Mouse (Mus musculus) C2C12 (cell line): Measurements from ENCODE around the gene Aldh9a1. TPM values are rescaled to one million over a fixed set of nuclear protein-coding genes. Genes with fewer than 3 reads are reported as not detected.
A peak's percentile ranks its signal among the peaks of the same experiment; 100 is the strongest.

Experiments used
- H3K27me3 ChIP-seq: one replicate; pipeline ENCODE4 v1.6.1; 2011; ENCODE audit not compliant: control insufficient read depth, insufficient read depth, insufficient read length
- H3K36me3 ChIP-seq: one replicate; pipeline ENCODE4 v1.6.1; 2011; ENCODE audit not compliant: control insufficient read depth, insufficient read depth
- H3K4me3 ChIP-seq: one replicate; pipeline ENCODE4 v1.5.1; 2011; ENCODE audit warnings: mild to moderate bottlenecking, control low read depth; ENCODE audit not compliant: poor library complexity, insufficient read depth, severe bottlenecking
- H3K79me2 ChIP-seq: one replicate; pipeline ENCODE4 v1.6.1; 2011; ENCODE audit not compliant: control insufficient read depth, insufficient read depth
- H3K79me3 ChIP-seq: one replicate; pipeline ENCODE4 v1.6.1; 2011; ENCODE audit warnings: low read depth, control low read depth
- H3ac ChIP-seq: one replicate; pipeline ENCODE3; 2011; ENCODE audit warnings: low read depth; ENCODE audit not compliant: control insufficient read depth, insufficient read length
- CEBPB ChIP-seq: IDR thresholded peaks from one replicate; pipeline ENCODE4 v1.6.1; 2011; ENCODE audit warnings: low read depth, mild to moderate bottlenecking, control low read depth, moderate library complexity
- CTCF ChIP-seq: IDR thresholded peaks from one replicate; pipeline ENCODE4 v1.5.1; 2011; ENCODE audit not compliant: control insufficient read depth, insufficient read depth, insufficient read length
- FOSL1 ChIP-seq: IDR thresholded peaks from one replicate; pipeline ENCODE4 v1.8.0; 2011; ENCODE audit warnings: mild to moderate bottlenecking, low read length; ENCODE audit not compliant: poor library complexity, insufficient read depth, severe bottlenecking
- MAX ChIP-seq: IDR thresholded peaks from one replicate; pipeline ENCODE4 v1.6.1; 2011; ENCODE audit warnings: mild to moderate bottlenecking, control low read depth
- MYOD1 ChIP-seq: IDR thresholded peaks from one replicate; pipeline ENCODE4 v1.6.1; 2011; ENCODE audit warnings: low read depth; ENCODE audit not compliant: control insufficient read depth, insufficient read length
- MYOG ChIP-seq: IDR thresholded peaks from one replicate; pipeline ENCODE4 v1.6.1; 2011; ENCODE audit not compliant: control insufficient read depth, insufficient read length; ENCODE audit errors: extremely low read depth
- USF1 ChIP-seq: IDR thresholded peaks from one replicate; pipeline ENCODE4 v1.6.1; 2011; ENCODE audit warnings: low read depth, mild to moderate bottlenecking, control low read depth, moderate library complexity
- long read RNA-seq, 2 experiments: library from polyadenylated mRNA; unstranded; transcript quantifications; one replicate each; pipeline ENCODE4 v2.0.0; 2019 to 2020
- polyA plus RNA-seq: library from polyadenylated mRNA; unstranded; fragments of >200 nt; fragmentation: generic; extraction: Trizol; gene quantifications from one replicate; pipeline ENCODE4 v1.2.1, GENCODE M21; 2012; ENCODE audit warnings: missing spikeins

The Aldh9a1 gene
- 29.4 TPM for polyA plus RNA-seq
- long read RNA-seq, experiment 1, transcript Aldh9a1-201 (11 exons, 2,835 nt), result major isoform, 41 of 48 reads
- long read RNA-seq, experiment 1, partial matches to known transcripts, result 6 of 48 reads
- long read RNA-seq, experiment 1, other reads (novel, unspliced or antisense), result 1 of 48 reads
- long read RNA-seq, experiment 2, transcript Aldh9a1-201 (11 exons, 2,835 nt), result major isoform, 400 of 416 reads
- long read RNA-seq, experiment 2, partial matches to known transcripts, result 2 of 416 reads
- long read RNA-seq, experiment 2, other reads (novel, unspliced or antisense), result 14 of 416 reads

DNA sequence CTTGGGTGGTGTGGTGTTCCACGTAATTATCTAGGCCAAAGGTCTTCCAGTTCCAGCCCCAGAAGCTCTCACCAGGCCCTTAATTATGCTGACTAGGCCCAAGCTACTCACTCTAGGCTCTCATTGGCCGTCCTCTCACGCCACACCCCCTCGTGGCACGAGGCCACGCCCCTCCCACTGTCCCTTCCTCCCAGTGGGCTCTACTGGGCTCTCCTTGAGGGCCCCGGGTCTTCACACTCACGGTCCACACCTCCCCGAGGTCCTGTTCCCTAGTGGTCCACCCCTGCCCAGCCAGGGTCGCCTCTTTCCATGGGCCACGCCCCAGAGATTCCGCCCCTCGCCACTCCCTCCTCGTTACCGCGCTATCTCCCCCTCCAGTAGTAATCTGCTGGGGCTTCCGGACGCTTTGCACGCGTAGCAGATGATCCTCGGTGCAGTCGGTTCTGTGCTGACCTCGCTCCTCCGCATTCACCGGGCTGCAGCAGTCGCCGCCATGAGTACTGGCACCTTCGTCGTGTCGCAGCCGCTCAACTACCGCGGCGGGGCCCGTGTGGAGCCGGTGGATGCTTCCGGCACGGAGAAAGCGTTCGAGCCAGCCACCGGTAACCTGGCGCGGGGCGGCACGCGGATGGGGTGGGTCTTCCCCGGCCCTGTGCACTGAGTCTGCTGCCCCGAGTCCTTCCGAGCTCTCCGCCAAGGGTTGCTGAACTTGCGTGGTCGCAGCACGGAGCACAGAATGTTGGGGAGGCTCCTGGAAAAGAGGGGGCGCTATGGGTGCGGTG lies at the start of gene Aldh9a1:
Aldh9a1 (plus strand) TSS at position 177 of the 782 bp plus-strand sequence.
- H3K79me2 ChIP-seq, result no peaks in the 10 kb centered on the region
- no peak for TF ChIP-seq MAX
- TF ChIP-seq USF1, result no peak
- TF ChIP-seq CEBPB, result no peak
- TF ChIP-seq CTCF, result no peak
- no peak for TF ChIP-seq MYOG
- TF ChIP-seq FOSL1, result no peak
- no peak for TF ChIP-seq MYOD1
- H3K36me3 ChIP-seq, result peaks cover 16% of the 10 kb centered on the region
- H3ac ChIP-seq, result peak within 1 kb of the TSS; percentile 91
- H3K27me3 ChIP-seq, result no peaks in the 10 kb centered on the region
- no peaks in the 10 kb centered on the region for H3K79me3 ChIP-seq
- peak within 1 kb of the TSS; percentile 55 for H3K4me3 ChIP-seq

DNA sequence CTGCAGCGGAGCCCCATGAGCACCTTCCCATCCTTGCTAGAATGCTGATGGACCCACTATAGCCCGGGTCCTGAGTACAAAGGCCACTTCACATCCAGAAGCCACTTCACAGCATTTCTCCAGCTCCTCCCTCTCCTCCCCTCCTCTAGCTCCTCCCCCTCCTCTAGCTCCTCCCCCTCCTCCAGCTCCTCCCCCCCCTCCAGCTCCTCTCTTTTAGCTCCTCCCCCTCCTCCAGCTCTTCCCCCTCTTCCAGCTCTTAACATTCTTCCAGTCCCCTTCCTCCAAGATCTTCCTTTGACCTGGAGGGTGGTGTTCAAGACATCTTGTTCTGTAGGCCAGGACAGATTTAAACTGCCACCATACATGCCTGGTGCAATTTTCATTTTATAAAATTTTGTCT lies 49.7 kb upstream of the Aldh9a1 start:
- no peaks in the 10 kb centered on the region for H3K79me3 ChIP-seq
- no peak overlapping the region for H3ac ChIP-seq
- H3K79me2 ChIP-seq, result no peaks in the 10 kb centered on the region
- H3K4me3 ChIP-seq, result no peak overlapping the region
- TF ChIP-seq CEBPB (no peak), USF1 (no peak), CTCF (no peak)
- H3K36me3 ChIP-seq, result no peaks in the 10 kb centered on the region
- no peaks in the 10 kb centered on the region for H3K27me3 ChIP-seq

DNA sequence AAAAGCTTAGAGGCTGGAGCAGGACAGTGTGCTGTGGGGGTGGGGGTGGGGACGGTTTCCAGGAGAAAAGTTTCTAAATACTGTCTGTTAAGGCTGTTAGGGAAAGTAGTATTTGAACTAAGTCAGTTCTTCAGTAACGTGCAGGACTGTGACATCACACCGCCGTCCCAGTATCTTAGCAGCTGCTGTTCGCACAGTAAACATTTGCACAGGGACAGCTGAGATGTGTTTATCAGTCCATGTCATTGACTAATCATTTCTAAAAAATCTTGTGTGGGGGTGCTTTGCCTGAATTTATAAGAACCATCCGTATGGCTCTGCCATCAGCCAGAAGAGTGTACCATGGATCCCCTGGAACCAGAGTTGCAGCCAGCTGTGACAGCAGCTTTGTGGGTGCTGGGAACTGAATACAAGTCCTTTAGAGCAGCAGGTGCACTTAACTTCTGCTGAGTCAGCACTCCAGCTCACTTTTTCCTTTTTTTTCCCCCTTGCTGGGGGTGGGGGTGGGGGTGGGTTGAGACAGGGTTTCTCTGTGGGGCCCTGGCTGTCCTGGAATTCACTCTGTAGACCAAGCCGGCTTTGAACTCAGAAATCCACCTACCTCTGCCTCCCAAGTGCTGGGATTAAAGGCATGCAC lies 44.2 kb upstream of the Aldh9a1 start:
- H3K4me3 ChIP-seq, result no peak overlapping the region
- peaks cover 14% of the 10 kb centered on the region for H3K79me3 ChIP-seq
- H3K79me2 ChIP-seq, result peaks cover 36% of the 10 kb centered on the region
- no peaks in the 10 kb centered on the region for H3K36me3 ChIP-seq
- H3K27me3 ChIP-seq, result no peaks in the 10 kb centered on the region
- TF ChIP-seq USF1, result no peak
- no peak for TF ChIP-seq CEBPB
- TF ChIP-seq MAX, result no peak
- no peak for TF ChIP-seq MYOG
- no peak for TF ChIP-seq MYOD1
- TF ChIP-seq FOSL1, result no peak
- TF ChIP-seq CTCF, result no peak
- no peak overlapping the region for H3ac ChIP-seq

DNA sequence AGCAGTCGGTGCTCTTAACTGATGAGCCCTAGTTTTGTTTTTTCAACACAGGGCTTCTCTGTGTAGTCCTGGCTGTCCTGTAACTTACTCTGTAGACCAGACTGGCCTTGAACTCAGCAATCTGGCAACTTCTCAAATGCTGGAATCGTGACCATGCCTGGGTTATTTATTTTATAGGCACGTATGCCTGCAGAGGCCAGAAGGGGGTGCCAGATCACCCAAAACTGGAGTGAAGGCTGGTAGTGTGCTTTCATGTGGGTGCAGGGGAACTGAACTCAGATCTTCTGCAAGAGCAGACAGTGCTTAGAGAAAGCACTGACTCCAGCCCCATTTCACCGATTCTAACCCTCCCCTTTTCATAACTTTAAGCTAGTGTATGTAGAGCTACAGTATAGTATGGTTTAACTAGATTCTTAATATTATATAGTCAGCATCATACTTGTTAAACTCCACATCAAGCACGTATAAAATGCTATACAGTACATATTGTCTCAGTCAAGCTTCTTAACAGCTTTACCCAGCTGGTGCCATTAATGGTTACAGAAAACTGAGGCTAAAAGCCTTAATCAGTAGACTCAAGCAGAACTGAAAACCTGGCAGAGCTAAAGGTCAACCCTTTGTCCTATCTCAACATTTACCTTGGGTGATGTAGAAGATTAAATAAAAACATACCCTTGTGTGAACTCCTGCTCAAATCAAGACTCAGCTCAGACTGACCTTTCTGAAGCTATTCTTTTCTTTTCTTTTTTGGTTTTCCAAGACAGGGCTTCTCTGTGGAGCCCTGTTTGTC lies 43.1 kb upstream of the Aldh9a1 start:
- Histone ChIP-seq H3K27me3 (no peaks in the 10 kb centered on the region), H3K79me2 (peaks cover 39% of the 10 kb centered on the region), H3K36me3 (no peaks in the 10 kb centered on the region), H3K4me3 (no peak overlapping the region), H3K79me3 (peaks cover 17% of the 10 kb centered on the region), H3ac (no peak overlapping the region)
- no peak for TF ChIP-seq FOSL1
- peak; percentile 45 for TF ChIP-seq CTCF
- TF ChIP-seq USF1, result no peak
- TF ChIP-seq MAX, result no peak

DNA sequence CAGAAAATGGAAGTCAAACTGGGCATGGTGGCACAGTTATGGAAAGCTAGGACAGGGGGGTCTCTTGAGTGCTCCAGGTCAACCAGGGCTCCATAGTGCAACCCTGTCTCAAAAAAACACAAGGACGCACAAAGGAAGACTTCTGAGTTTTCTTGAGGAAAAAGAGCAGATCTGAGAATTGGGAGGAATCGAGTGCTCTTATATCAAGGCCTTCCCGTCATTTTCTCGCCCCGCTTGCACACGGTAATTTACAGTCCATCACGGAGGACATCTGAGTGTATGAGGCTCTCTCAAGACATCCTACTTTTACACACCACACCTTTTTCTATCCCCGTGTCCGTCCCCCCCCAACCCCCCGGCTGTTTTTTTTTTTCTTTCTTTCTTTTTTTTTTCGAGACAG lies 42.1 kb upstream of the Aldh9a1 start:
- H3K27me3 ChIP-seq, result no peaks in the 10 kb centered on the region
- peaks cover 39% of the 10 kb centered on the region for H3K79me2 ChIP-seq
- H3K79me3 ChIP-seq, result peaks cover 18% of the 10 kb centered on the region
- TF ChIP-seq CEBPB, result no peak
- TF ChIP-seq FOSL1, result no peak
- TF ChIP-seq MAX, result no peak
- no peak for TF ChIP-seq CTCF
- no peak for TF ChIP-seq USF1
- TF ChIP-seq MYOD1, result no peak
- no peak for TF ChIP-seq MYOG
- peak overlapping the region; percentile 91 for H3K4me3 ChIP-seq
- H3ac ChIP-seq, result peak overlapping the region; percentile 60
- peaks cover 2% of the 10 kb centered on the region for H3K36me3 ChIP-seq
